Mouse (Mus musculus) heart, postnatal 10 days (tissue): ENCODE data around the gene Cog1. TPM values are rescaled to one million over a fixed set of nuclear protein-coding genes. Genes with fewer than 3 reads are reported as not detected.
"Not testable (repeated sequence)": the region's sequence is repeated elsewhere in the genome, so short reads cannot be mapped to it uniquely, and the experiment has no call there.

ENCODE experiments used
- DNase-seq, 2 experiments: peaks; one replicate each; pipeline ENCODE4 v3.0.0; 2021
- intact Hi-C: fragments of 180-260 bp; cut with DNase I; formaldehyde crosslinking; loops from one replicate; pipeline ENCODE4 v1.15.1; 2025
- total RNA-seq, 2 experiments: library from RNA; stranded (reverse); gene quantifications; 2 replicates each; pipeline ENCODE4 v1.2.3; 2021

Cog1 gene
- total RNA-seq, 2 experiments from 2014 or later: 17.1 to 18.1 TPM

DNA sequence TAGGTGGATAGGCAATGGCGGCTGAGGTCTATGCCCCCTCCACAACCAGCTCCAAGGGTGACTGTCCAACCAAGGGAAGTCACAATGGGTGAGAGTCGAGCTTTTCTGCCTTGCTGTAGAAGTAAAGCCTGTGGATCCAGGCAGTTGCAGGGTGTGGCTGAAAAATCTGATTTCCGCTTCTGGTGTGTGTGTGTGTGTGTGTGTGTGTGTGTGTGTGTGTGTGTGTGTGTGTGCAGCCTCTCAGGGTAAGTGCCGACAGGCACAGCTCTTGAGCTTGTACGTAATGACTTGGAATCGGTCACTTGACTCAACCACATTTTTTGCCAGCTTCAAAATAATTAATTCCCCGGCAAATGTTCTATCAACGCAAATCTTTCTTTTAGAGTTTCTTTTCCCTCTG, 17.7 kb upstream of the Cog1 start:
- intact Hi-C loops: no loop called here
- DNase-seq: no peak

DNA sequence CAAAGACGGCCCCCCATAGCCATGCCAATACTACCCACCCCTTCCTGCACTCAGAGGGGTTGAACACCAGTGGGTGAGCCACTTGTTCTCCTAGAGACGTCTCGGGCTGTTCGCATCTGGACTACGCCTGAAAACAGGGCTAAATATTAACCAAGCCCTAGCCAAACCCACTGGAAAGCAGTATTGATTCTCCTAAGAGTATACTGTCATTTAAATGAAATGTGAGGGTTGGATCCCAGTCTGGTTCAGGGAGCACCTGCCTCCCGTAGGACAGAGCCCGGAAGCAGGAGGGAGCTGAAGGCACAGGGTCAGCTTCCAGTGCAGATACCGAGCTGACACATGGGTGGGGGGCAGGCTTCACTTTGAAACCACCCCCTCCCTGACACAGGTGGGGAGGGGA, 17.1 kb upstream of the Cog1 start:
- intact Hi-C loops: no loop called here
- DNase-seq: no peak

GRCm38 (mm10) chr11:113632303-113632702, 16.7 kb upstream of the Cog1 start:
- intact Hi-C loops: no loop called here
- no peak for DNase-seq

GRCm38 (mm10) chr11:113633398-113633797, 15.6 kb upstream of the Cog1 start:
- intact Hi-C loops: no loop called here
- DNase-seq: no peak

DNA sequence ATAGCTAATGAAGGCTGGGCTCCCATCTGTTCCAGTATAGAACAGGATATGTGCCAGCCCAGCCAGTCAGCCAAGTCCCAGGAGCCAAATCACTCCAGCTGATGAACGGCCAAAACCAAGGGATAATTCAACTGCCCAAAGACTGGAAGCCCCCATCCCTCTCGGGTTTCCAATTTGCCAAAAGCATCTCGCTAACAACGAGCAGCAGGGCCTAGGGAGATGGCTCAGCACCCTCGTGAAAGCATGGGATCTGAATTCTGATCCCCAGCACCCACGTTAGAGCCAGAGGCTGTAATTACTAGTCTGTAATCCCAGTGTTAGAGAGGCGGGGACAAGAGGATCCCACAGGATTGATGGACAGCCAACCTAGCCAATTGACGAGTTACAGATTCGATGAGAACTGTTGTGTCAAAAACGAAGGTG, 14.3 kb upstream of the Cog1 start:
- DNase-seq: no peak
- intact Hi-C loops: no loop called here

- DNase-seq: no peak
- intact Hi-C loops: no loop called here
Measured at GRCm38 (mm10) chr11:113638680-113639079, 10.3 kb upstream of the Cog1 start.

DNA sequence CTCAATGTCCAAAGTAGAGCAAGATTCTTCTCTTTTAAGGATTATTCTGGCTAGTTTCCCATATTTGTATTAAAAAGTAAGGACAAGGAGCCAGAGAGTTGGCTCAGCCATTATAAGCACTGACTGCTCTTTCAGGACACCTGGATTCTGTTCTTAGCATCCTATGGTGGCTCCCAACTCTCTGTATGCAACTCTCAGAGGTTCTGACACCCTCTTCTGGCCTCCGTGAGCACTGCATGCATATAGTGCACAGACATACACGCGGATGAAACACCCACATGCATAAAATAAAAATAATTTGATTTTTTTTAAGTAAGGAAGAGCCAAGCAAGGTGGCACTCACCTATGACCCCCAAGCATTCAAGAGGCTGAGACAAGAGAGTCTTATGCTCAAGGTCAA, 3.8 kb upstream of the Cog1 start:
- no peak for DNase-seq
- intact Hi-C loops: no loop called here

DNA sequence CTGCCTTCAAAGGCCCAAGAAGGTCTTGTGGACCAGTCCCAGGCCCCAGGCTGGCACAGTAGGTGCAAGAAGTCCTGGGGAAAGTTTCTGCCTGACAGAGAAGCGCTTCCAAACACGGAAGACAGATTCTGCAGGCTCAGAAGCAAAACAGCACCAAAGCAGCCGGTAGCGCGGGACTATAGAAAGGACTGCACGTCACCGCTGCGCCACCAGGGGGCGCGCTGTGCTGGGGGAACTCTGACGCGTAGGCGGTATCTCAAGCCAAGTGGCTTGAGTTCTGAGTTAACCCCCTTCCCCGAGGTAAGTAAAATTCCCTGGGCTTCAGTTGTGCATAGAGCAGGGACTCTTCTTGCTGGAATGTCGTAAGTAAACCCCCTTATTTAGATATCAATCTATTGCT, 817 bp upstream of the Cog1 start:
- DNase-seq: peak; percentile 79 to 90
- intact Hi-C loops: loop anchor here (1.0 to 2.0 kb wide), 2 partner anchors 35 to 163 kb away; no protein-coding TSS in a partner anchor

GRCm38 (mm10) chr11:113649353-113650210, 613 bp downstream of the Cog1 start, which contains the start of gene Slc39a11:
TSS of gene Slc39a11 (minus strand) at chr11:113650079.
- DNase-seq: peak; percentile 72 to 82
- intact Hi-C loops: loop anchor here (2.0 kb wide), 1 partner anchor 33 kb away; no protein-coding TSS in a partner anchor

DNA sequence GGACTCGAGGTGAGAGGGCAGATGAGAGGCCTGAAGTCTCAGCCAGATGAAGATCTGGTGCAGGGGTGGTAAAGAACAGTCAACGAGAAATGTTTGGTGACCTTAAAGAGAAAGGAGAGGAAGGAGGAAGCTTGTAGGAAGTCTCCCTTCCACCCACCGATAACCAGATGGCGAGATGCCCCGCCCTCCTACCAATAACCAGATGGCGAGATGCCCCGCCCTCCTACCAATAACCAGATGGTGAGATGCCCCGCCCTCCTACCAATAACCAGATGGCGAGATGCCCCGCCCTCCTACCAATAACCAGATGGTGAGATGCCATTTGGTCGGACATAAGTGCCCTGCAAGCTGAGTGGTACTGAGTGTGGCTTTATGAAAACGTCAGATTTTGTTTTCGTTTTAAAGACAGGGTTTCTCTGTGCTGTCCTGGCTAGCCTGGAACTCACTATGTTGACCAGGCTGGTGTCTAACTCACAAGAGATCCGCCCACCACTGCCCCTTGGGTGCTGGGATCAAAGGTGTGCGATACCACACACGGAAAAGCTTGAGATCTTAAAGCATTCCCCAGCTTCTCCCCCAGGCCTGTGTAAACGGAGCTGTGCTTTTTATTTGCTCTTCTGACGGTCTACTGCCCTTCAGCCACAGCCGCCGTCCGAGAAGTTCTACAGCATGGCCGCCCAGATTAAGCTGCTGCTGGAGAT, 2.4 kb downstream of the Cog1 start:
- no peak for DNase-seq
- intact Hi-C loops: no loop called here

DNA sequence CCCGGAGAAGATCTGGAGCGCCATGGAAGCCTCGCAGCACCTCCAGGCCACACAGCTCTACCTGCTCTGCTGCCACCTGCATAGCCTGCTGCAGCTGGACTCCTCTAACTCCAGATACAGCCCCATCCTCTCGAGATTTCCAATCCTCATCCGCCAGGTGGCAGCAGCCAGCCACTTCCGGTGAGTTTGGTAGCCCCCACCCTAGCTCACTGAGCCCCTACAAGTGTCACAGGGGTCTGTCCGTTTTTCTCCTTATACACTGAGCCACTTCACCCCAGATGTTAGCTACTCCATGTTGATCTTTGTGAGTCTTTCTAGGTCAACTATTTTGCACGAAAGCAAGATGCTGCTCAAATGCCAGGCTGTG, 2.9 kb downstream of the Cog1 start:
- intact Hi-C loops: no loop called here
- DNase-seq: peak; percentile 23 to 52

- no peak for DNase-seq
- intact Hi-C loops: no loop called here
Measured at GRCm38 (mm10) chr11:113652516-113652915, 3.5 kb downstream of the Cog1 start.

- intact Hi-C loops: no loop called here
- no peak for DNase-seq
Measured at GRCm38 (mm10) chr11:113654105-113654504, 5.1 kb downstream of the Cog1 start.

DNA sequence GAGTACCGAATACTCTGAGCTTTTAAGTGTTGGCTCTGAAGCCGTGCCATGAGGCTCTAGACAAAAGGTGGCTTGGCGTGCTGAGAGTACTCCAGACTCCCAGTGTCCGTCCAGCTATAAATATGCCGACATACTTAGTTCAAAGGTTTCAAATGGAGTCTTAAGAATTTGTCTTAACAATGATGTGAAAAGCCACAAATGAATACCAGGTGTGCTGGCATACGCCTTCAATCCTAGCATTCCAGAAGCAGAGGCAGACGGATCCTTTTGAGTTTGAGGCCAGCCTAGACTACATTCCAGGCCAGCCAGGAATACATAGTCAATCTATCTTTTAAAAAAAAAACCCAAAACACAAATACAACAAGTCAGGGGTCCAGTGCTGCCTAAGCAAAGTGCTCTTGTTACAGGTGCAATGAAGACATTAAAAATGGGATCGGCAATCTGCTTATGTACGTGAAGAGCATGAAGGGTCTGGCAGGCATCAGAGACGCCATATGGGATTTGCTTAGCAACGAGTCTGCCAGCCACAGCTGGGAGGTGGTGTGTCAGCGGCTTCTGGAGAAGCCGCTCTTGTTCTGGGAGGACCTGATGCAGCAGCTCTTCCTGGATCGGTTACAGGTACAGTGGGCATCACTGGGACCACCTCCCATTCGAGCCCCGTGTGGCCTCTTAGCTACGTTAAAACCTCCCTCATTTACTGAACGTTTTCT, 5.7 kb downstream of the Cog1 start:
- DNase-seq: no peak
- intact Hi-C loops: no loop called here

DNA sequence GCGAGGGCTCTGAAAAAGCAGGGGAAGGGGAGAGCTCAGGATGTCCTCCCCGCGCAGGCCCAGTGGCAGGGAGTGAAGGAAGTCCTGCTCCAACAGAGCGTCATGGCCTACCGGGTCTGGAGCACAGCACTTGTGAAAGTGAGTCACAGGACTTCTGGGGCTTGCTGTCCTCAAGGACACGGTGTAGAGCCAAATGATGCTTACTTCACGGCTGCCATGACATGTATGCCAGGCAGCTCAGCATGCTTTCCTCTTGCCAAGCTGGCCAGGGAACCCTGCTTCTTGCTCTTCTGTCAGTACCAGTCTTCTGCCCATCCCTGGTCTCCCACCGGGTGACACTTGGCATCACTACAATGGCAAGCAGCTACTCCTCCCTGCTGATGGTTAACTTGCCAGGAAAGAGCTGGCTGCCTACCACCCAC, 7.6 kb downstream of the Cog1 start:
- intact Hi-C loops: no loop called here
- no peak for DNase-seq

DNA sequence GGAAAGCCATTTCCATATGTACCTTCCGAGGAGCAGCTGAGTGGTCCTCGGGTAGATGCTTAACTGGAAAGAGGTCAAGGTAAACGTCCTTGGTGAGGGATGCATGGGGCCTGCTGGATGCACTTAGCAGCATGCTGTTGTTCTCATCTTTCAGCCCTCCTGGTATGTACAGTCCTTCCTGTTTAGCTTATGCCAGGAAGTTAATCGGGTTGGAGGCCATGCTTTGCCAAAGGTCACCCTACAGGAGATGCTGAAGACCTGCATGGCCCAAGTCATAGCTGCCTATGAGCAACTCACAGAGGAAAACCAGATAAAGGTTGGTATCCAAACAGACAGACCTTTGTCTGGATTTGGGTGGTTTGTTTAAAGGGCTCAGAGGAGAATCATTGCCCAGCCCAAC, 8.3 kb downstream of the Cog1 start:
- intact Hi-C loops: no loop called here
- DNase-seq: no peak

DNA sequence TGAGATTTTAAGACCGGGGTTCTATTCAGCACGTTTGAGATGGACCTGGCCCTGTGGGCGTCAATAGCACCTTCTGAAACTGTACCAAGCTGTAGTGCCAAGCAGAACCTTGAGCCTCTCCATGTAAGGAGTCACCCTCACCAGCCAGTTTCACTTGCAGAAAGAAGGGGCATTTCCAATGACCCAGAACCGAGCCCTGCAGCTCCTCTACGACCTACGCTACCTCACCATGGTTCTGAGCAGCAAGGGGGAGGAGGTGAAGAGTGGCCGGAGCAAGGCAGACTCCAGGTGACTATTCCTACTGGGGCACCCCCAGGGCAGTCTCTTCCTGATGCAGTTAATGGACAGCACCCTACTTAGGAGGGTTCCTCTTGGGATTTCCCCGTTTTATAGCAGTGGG, 9.3 kb downstream of the Cog1 start:
- no peak for DNase-seq
- intact Hi-C loops: no loop called here

GRCm38 (mm10) chr11:113658763-113659162, 9.8 kb downstream of the Cog1 start:
- intact Hi-C loops: no loop called here

GRCm38 (mm10) chr11:113660213-113660612, 11.2 kb downstream of the Cog1 start:
- DNase-seq, intact Hi-C loops: not testable (repeated sequence)

More at GRCm38 (mm10) chr11:113658763-113659162, 9.8 kb downstream of the Cog1 start:
- no peak for DNase-seq

- intact Hi-C loops: no loop called here
Measured at GRCm38 (mm10) chr11:113660940-113661339, 12.0 kb downstream of the Cog1 start.

GRCm38 (mm10) chr11:113661835-113662351, 12.9 kb downstream of the Cog1 start:
- intact Hi-C loops: no loop called here
- DNase-seq: no peak

More at GRCm38 (mm10) chr11:113660940-113661339, 12.0 kb downstream of the Cog1 start:
- DNase-seq: no peak
